Mouse (Mus musculus) brain, adult 2 months (tissue): ENCODE data around the gene Gm5134.
A peak's percentile ranks its signal among the peaks of the same experiment; 100 is the strongest.

Experiments used
- DNase-seq: peaks from one replicate; pipeline ENCODE4 v3.0.0; 2011; ENCODE audit warnings: low read depth, low spot score

The Gm5134 gene

DNA sequence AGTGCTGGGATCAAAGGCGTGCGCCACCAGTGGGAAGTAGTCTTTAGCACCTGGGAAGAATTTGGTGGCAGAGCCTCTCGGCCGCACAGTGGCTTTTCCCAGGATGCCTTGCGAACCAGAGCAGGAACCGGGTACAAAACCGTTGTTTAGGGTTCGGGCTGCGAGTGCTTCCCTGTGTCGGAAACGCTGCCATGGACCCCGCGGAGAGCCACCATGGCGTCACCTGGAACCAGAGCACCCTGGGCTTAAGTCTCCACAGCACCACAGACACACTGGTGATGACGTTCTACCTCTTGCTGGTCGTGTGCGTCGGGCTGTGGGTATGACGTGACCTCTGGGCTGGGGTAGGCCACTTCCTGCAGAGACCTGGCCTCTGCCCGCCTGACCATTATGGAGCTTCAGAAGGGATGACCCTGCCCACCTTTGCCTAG, at the start of gene Gm5134:
Gm5134 (plus strand) TSS at position 134 of the 431 bp plus-strand sequence.
- no peak for DNase-seq

GRCm38 (mm10) chr10:75906882-75907281, 47.4 kb upstream of the Gm5134 start:
- DNase-seq, result no peak

DNA sequence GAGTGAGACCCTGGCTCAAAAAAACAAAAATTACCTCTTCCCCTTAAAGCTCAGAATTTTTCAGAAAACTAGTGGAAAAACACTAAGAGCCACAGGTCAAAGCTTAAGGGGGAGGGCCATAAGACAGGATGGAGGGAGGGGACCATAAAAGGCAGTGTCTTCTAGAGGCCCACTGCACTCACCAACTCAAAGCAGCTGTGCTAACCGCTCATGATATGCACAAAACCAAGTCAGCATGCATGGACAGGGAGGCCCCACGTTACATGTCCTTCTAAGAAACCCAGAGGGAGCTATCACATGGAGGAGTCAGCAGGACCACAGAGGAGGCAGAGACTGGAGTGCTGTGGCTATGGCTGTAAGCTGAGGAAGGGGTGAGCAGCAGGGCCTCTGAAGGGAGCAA, 43.6 kb upstream of the Gm5134 start:
- DNase-seq, result no peak

DNA sequence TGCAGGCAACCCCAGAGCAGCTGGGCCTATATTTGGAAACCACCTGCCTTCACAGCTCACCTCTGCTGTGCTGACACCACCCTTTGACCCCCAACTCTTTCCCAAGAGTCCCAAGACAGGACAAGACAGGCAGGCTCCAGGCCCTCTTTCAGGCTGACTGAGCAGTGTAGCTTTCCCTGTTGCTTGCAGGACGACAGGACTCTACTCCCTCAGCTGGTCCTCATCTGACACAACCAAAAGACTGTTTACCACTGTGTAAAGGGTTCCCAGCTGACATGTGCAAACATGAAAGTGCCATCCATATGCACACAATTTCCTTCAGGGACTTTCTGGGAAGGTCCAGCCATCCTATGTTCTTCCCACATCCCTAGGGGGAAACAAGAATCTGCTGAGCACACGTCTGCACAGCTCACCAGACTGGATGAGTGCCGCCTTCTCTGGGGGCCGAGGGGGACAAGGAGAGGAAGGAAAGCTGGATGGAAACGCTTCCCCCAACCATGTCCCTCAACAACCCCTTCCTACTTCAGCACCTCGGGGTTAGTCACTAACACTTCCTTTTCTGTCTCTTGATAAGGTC, 41.2 kb upstream of the Gm5134 start:
- no peak for DNase-seq

DNA sequence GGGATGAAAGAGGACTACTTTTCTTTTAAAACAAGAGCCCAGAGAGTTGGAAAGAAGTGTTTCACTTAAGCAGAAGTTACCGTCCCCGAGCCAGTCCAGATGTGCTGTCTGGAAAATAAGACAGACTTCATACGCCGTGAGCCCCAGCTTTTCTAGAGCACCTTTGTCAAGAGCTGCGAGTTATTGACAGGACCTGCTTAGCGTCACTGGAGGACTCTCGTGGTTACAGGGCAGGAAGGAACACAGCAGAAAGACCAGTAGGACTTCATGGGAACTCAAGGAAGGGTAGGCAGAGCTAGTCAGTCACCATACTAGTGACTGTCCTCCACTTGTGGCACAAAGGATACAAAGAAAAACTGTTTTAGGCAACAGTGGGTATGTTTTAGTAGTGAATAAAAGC, 38.8 kb upstream of the Gm5134 start:
- DNase-seq, result no peak

- DNase-seq, result no peak
These were observed 37.5 kb upstream of the Gm5134 start for GRCm38 (mm10) chr10:75916840-75917239.

- DNase-seq, result no peak
These were observed 35.3 kb upstream of the Gm5134 start for GRCm38 (mm10) chr10:75919026-75919425.

- peak; percentile 99 for DNase-seq
These were observed 33.1 kb upstream of the Gm5134 start, which contains the start of gene Smarcb1 for GRCm38 (mm10) chr10:75921026-75921725. Smarcb1 (minus strand) TSS chr10:75921617.

DNA sequence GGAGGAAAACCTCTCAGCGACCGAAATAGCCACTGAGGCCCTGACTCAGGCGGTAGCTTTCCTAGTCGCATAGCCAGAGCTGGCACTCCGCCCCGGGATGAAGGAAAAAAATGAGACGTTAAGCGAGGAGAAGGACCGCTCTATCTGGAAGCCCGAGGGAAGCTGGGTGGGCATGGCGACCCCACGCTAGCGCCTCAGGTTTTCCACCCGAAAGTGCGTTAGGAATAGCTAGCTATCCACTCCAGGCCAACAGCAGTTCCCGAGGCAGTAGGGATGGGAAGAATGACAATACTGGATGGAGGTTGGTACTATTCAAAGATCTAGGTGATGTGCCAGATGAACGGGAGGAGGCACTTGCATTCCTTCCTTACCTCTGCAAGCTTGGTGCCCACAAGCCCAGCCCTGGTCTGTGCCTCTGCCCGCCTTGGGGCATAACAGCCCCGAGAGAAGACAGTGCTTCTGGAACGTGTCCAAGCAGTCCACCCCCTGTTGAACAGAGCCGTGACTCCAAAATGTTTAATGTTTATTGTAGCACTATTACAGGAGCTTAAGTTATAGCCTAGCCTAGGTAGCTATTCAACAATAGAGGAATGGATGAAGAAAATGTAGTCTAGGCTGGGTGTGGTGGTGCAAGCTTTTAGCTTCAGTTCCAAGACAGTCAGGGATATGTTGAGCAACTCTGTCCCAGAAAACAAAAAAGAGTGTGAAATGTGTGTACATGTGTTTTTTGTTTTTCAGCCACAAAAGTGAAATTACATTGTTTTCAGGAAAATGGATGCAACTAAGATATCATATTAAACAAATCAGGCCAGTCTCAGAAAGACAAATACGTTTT, 32.4 kb upstream of the Gm5134 start:
- peak; percentile 58 for DNase-seq

DNA sequence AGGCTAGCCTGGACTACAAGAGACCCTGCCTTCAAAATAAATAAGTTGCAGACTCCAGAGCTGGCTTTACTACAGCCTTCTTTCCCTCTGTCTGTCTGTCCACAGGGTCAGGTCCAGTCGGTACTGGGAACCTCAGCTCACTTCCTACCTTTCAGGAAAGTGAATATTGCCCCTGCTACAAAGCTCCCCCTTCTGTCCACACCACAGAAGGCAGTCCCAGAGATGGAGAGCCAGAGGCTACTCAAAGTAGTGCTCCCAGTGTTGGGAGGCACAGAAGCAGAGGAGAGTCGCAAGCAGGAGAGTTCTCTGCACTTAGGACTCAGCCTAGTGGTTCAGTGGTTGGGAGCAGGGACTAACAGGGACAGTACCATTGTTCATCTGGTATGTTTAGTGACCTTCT, 30.0 kb upstream of the Gm5134 start:
- no peak for DNase-seq

DNA sequence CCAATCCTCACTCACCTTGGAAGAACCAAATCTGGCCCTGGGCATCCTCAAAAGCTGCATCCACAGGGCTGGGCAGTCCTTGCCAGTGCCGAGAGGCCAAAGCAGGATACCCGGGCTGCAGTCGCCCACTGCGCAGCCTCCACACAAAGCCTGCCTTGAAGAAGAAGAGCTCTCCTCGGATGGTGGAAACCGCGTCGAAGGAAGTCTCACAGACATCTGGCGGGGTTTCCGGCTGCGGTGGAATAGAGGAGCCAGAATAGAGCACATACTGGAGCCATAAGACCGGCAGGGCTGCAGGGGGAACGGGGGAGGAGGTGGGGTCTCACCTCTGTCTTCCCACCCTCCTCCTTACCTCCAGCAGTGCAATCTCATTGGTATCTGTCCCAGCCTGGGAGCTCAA, 27.9 kb upstream of the Gm5134 start:
- DNase-seq, result no peak

DNA sequence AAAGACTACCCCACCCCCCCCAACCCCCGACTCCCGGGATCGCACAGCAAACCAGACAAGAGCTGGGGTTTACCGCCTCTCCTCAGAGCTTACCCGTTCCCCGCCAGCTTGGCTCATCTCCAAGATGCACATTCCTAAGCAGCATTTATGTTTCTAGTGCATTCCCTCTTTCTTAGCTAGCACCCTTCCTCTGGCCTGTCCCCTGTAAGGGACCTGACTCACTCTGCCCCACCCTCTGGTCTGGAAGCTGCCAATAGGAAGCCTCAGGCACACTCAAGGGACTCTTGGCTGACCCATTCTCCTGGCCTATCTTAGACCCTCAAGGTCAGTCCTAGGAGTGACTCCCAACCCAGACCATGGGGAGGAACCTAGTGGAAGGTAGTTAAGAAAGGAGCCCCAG, 24.0 kb upstream of the Gm5134 start:
- DNase-seq, result peak; percentile 30

DNA sequence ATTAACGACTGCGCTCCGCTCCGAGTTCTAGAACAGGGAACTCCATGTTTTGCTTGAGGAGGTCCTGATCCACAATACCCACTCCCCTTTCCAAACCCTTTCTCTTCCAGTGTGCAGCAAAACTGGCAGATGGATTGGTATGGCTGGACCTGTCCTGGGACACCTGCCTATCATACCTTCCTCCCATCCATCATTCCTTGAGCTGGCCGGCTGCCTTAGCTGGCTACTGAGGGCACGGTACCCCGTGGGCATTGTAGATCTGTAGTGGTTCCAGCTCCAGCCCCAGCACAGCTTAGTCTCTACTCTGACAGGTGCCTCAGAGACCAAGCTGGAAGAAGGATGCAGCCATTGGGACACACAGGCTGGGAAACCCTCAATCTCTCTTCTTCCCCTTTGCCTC, 23.0 kb upstream of the Gm5134 start:
- DNase-seq, result no peak

- peak; percentile 45 for DNase-seq
These were observed 22.1 kb upstream of the Gm5134 start for GRCm38 (mm10) chr10:75932081-75932678.

- no peak for DNase-seq
These were observed 21.4 kb upstream of the Gm5134 start, which contains the start of gene Chchd10 for GRCm38 (mm10) chr10:75932891-75933290. Chchd10 (plus strand) TSS chr10:75933130.

GRCm38 (mm10) chr10:75934991-75935390, 19.3 kb upstream of the Gm5134 start:
- DNase-seq, result no peak

DNA sequence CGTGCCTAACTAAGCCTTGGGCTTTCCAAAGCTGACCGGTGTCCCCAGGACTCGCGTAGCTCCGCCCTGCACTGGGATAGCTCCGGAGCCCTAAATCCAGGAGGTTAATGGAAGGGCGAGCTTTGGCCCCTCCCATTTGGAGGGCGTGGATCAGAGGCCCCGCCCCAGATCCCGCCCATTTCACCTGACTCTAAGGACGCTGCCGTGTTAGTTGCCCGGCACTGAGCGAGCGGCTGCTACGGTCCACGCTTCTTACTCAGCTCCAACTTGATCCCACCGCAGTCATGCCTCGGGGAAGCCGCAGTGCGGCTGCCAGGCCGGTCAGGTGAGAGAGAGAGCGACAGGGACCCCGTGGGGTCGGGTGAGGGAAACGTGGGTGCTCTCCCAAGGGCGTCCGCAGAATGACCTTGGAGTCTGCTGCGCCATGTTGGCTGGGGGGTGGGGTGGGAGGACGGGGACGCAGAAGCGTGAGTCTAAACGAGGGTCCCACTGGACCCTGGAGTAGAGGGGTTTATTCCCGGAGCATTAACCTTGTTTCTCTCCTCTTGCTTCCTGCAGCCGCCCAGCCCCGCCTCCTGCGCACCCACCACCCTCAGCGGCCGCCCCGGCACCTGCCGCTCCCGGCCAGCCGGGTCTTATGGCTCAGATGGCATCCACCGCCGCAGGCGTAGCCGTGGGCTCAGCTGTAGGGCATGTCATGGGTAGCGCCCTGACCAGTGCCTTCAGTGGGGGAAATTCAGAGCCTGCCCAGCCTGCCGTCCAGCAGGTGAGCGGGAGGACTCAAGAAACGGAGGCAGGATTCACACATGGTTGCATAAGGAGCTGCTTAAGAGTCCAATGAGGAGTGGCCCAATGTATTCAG, 18.4 kb upstream of the Gm5134 start, which contains the start of gene Mmp11:
Mmp11 (minus strand) TSS at position 817 of the 862 bp plus-strand sequence.
- peak; percentile 96 for DNase-seq

DNA sequence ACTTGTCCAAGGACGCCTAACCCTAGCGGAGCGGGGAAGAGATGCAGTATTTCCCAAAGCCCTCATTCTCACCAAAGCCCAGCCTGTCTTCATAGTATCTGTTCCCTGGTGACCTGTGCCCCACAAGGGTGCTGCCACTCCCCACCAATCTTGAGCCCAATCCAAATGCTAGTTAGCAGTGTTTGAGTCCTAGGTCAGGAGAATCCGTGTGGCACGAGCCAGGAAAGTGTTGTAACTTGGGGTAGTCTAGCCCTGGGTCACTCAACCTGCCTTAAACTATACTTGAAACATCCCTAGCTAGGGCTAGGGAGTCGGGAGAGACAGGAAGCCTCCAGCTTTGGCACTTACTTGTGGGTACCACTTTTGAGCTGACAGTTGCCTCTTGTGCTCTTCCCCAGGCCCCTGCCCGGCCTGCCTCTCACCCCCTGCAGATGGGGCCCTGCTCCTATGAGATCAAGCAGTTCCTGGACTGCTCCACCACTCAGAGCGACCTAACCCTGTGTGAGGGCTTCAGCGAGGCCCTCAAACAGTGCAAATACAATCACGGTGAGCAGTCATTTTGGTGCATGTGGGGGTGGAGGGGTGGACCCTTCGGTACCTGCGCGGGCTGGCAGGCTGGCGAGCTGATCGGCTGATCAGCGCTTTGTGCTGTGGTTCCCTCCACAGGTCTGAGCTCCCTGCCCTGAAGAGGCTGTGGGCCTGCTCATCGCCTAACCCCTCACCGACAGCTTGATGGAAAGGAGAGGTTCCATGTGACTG, 17.2 kb upstream of the Gm5134 start:
- DNase-seq, result peak; percentile 20

GRCm38 (mm10) chr10:75937851-75938643, 16.3 kb upstream of the Gm5134 start:
- peak; percentile 58 for DNase-seq
